Mouse (Mus musculus): Measurements from ENCODE around the gene Rsph14.
"Not testable (repeated sequence)": the region's sequence is repeated elsewhere in the genome, so short reads cannot be mapped to it uniquely, and the experiment has no call there.

Rsph14 gene

GRCm38 (mm10) chr10:75052902-75053301 is 20.5 kb upstream of the Rsph14 start:
- DNase-seq, result no peak

GRCm38 (mm10) chr10:75051364-75052074 is 19.1 kb upstream of the Rsph14 start:
- DNase-seq, result no peak

- no peak for DNase-seq
These were observed 16.3 kb upstream of the Rsph14 start for GRCm38 (mm10) chr10:75048711-75049110.

GRCm38 (mm10) chr10:75045831-75046230 is 13.4 kb upstream of the Rsph14 start:
- no peak for DNase-seq

GRCm38 (mm10) chr10:75044459-75044858 is 12.1 kb upstream of the Rsph14 start:
- no peak for DNase-seq

GRCm38 (mm10) chr10:75042060-75042459 is 9.7 kb upstream of the Rsph14 start:
- not testable (repeated sequence) for DNase-seq

- peak; percentile 80 for DNase-seq
These were observed 4.5 kb upstream of the Rsph14 start, which contains the start of gene Rab36 for GRCm38 (mm10) chr10:75036883-75037379. Gene Rab36, plus strand, starts transcription at chr10:75037058.

- DNase-seq, result no peak
These were observed 856 bp downstream of the Rsph14 start for GRCm38 (mm10) chr10:75031345-75032114.

GRCm38 (mm10) chr10:75030234-75030633 is 2.2 kb downstream of the Rsph14 start:
- no peak for DNase-seq

- DNase-seq, result no peak
These were observed 2.7 kb downstream of the Rsph14 start for GRCm38 (mm10) chr10:75029677-75030076.

GRCm38 (mm10) chr10:75028743-75029142 is 3.6 kb downstream of the Rsph14 start:
- no peak for DNase-seq

GRCm38 (mm10) chr10:75026491-75026890 is 5.9 kb downstream of the Rsph14 start:
- no peak for DNase-seq

GRCm38 (mm10) chr10:75021138-75021537 is 11.2 kb downstream of the Rsph14 start:
- peak; percentile 70 for DNase-seq

GRCm38 (mm10) chr10:75020271-75020670 is 12.1 kb downstream of the Rsph14 start:
- no peak for DNase-seq

- DNase-seq, result no peak
These were observed 15.9 kb downstream of the Rsph14 start for GRCm38 (mm10) chr10:75016481-75016880.

- no peak for DNase-seq
These were observed 16.9 kb downstream of the Rsph14 start for GRCm38 (mm10) chr10:75015465-75015864.

GRCm38 (mm10) chr10:75010704-75011103 is 21.7 kb downstream of the Rsph14 start:
- DNase-seq, result no peak

GRCm38 (mm10) chr10:75006889-75007662 is 25.3 kb downstream of the Rsph14 start:
- DNase-seq, result no peak

GRCm38 (mm10) chr10:75004067-75004466 is 28.3 kb downstream of the Rsph14 start:
- DNase-seq, result no peak

GRCm38 (mm10) chr10:75001391-75001790 is 31.0 kb downstream of the Rsph14 start:
- DNase-seq, result no peak

GRCm38 (mm10) chr10:74995377-74995776 is 37.0 kb downstream of the Rsph14 start:
- DNase-seq, result no peak

- no peak for DNase-seq
These were observed 37.5 kb downstream of the Rsph14 start for GRCm38 (mm10) chr10:74994863-74995262.

All from thymus, postnatal 25 days (tissue).